Mouse (Mus musculus) thymus, postnatal 36 days (tissue): ENCODE measurements around the gene Rita1.

Experiments
- DNase-seq, 2 experiments: peaks; one replicate each; pipeline ENCODE4 v3.0.0; 2022; ENCODE audit warnings: mixed read lengths in 2 of 2

Gene Rita1

GRCm38 (mm10) chr5:120600946-120601668 is 11.3 kb downstream of the Rita1 start:
- DNase-seq: peak in 1 of 2 experiments; percentile 31

DNA sequence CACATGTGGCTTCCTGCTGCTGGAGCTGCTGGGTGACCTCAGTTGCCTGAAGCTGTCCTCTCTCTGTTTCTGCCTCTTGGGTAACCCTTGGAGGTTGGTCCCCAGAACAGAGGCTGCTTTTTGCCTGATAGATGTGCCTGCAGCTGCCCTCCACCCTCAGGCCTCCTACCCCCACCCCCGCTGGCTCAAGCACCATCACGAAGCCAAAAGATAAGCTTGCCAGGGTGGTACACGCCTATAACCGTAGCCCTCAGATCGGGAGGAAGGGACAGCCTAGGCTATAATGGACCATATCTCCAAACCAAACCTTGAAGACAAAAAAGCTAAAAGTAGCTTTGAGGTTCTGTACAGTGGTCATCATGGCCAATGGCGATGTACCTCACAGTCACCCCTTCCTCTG is 12.8 kb downstream of the Rita1 start:
- no peak for DNase-seq

- no peak for DNase-seq
These were observed 17.9 kb downstream of the Rita1 start for GRCm38 (mm10) chr5:120594485-120594884.

DNA sequence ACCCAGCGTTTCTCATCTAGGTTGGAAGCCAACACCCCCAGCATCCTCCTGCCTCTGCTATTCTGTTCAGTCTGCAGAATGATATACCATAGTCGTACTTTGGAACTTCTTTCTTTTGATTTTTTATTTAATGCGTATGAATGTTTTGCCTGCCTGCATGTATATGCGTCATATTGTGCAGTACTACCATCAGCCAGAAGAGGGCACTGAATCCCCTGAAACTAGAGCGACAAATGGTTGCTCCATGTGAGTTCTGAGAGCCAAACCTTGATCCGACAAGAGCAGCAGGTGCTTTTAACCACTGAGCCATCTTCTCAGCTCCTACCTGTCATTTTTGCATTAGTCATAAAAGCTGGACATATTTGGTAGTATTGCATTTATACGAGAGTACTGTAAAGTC is 20.2 kb downstream of the Rita1 start:
- no peak for DNase-seq

DNA sequence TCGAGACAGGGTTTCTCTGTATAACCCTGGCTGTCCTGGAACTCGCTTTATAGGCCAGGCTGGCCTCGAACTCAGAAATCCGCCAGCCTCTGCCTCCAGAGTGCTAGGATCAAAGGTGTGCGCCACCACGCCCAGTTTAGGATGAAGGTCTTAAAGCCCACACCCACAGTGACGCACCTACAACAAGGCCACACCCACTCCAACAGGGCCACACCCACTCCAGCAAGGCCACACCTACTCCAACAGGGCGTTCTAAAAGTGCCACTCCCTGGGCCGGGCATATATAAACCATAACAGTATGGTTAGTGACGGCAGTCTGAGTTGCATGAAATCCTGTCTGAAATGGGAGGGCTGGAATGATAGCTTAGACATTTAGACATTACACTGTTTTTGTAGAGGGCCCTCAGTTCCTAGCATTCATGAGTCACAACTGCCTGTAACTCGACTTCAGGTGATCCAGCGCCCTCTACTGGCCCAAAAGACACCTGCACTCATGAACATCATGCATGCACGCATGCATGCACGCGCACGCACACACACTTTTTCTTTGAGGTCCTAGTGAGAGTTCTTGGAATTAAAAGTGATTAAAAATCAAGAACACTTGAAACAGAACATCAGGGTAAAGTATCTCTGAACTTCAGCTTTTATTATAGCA is 21.9 kb downstream of the Rita1 start:
- peak in 1 of 2 experiments; percentile 42 for DNase-seq

DNA sequence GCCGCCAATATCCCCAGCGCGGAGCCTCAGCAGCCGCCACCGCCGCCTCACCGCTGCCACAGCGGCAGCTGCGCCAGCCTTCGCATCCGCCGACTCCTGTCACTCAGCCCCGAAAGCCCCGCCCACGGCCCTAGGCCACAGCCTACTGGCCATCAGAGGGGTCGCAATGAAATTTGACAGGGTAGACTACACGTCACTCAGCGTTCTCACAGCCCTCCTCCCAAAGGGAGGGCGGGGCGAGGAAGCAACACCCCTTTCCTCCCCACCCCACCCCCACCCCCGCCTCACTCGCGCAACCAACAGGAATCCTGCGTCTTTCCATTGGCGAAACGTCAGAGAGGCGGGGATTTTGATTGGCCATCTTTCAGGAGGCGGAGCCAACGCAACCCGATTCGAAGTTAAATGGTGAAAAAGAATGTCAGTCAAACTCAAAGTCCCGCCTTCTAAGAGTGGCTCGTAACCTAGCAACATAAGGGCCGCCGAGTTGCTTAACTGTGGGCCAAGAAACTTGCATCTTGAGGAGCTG is 23.8 kb downstream of the Rita1 start, which contains the start of the genes Tpcn1 and Iqcd:
Tpcn1 (minus strand) TSS at position 105 of the 526 bp plus-strand sequence.
Iqcd (plus strand) TSS at position 448 of the 526 bp plus-strand sequence.
- DNase-seq: peak; percentile 99 to 100

DNA sequence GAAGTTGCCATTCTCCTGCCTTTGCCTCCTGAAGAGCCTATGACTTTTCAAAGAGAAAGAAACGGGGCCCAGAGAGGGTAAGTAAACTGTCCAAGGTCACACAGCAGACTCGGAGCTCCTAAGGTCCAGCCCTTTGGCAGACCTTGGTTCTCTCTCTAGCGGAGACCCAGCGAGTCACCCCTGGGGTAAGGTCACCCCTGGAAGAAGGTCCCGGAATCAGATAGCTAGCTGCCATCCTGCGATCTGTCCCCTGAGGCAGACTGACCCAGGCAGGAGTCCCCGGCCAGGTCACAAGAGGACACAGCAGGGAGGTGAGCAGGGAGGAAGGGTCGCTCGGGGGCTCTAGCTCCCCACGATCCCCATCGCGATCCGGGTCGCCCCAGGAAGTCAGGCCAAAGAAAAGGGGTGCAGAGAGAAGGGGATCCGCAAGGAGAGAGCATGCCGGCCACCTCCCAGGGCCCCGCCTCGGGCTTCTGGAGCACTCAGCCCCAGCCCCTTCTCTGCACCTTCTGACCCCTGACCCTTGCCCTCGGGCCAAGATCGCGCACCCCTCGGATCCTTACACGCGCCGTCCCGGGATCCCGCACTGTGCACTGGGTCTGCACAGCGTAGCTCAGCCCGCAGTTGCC is 24.3 kb downstream of the Rita1 start:
- no peak for DNase-seq

DNA sequence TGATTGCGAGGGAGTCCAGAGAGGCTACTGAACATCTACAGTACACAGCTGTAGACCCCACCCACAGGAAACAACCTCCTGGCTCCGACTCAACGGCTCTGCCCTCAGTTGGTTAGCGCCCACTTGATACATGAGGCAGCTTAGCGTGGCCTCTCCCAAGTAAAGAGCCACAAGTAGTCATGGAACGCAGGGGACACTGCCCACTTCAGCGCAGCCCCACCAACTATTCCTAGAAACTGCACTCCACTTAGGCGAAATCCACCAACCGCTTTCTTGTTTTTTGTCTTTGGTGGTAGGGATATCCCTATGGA is 24.8 kb downstream of the Rita1 start:
- peak; percentile 60 to 68 for DNase-seq

DNA sequence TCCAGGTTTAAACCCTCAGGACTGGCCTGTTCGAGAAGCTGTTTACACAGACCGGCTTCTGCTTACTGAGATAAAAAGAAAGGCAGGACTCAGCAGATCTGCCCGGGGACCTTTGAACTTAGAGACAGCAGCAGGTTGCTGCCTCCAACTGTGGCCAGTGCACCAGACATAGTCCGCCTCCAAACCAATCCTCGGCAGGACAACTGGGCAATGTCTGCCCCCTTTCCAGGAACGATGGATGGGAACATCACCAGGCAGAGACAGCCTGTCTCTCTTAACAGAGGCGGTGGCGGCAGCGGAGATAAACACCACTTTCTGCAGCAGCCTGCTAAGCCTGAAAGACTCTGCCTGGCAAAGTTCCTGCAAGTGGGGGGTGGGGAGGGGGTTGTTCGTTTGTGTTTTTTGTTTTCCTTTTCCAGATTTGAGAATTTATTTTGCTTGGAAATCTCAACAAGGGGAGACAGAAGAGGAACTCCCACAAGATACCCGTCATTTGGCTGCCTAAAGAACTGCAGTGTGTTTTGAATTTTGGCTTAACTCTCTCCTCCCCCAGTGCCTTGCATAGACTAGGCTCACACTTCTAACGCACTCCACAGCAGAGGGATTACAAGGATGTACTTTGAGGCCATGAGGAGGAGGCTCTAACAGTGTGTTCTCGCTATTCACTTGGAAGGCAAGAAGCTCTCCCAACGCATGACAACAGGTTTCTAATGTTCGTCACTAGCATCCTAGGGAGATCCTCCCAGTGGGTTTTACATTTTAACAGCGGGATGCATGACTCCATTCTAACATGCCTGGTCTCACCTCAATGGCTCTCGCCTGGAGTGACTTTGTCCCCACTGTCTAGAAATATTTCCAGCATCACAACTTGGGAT is 25.4 kb downstream of the Rita1 start:
- peak; percentile 42 to 43 for DNase-seq

GRCm38 (mm10) chr5:120584968-120585367 is 27.4 kb downstream of the Rita1 start:
- DNase-seq: no peak

GRCm38 (mm10) chr5:120583511-120583910 is 28.9 kb downstream of the Rita1 start:
- no peak for DNase-seq

DNA sequence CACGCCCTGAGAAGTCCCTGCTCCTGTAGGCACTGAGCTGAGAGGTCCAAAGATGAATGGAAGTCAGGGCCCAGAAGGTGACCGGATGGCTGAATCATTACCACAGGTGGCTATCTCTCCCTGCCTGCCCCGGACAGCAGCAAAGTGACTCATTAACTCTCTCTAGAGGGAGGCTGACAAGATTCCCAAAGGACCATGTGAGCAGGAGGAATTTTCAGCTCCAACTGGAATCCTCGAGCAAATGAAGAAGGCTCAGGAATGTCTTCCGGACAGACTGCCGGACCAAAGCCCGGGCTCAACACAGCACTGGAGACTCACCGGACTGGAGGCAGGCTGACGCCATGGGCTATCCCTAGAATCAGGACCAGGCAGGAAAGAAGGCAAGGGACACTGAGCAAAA is 30.4 kb downstream of the Rita1 start:
- DNase-seq: no peak

DNA sequence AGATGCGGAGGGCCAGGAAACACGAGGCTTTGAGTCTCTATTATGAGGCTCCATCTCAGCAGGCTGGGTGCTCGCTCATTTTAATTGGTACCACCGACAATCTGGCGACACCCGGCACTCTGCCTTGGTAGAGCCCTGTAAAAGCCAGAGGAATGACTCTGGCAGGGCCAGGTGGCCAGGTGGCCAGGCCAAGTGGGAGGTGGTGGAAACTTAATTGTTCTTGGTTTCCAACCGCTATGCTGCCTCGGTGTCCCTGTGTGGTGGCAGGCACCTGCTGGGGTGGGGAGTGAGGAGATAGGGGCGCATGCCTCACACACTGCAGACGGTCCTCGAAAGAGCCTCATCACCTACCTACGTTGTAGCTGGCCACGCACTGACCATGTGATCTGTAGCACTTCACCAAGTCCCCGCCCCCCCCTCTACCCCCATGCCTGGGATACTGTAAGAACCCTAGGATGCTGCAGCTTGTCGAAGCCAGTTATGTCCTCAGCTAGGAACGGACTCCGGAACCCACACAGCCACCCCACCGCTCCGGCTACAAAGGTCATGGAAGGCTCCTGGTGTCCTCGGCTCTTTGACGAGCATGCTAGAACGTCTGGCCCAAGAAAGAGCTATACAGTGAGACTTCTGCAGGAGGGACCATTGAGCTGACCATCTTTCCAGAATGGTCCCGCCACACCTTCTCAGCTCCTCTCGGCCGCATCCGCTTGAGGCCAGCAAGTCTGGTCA is 32.3 kb downstream of the Rita1 start:
- DNase-seq: peak in 1 of 2 experiments; percentile 55

- peak; percentile 57 to 67 for DNase-seq
These were observed 33.0 kb downstream of the Rita1 start for GRCm38 (mm10) chr5:120579211-120579897.

DNA sequence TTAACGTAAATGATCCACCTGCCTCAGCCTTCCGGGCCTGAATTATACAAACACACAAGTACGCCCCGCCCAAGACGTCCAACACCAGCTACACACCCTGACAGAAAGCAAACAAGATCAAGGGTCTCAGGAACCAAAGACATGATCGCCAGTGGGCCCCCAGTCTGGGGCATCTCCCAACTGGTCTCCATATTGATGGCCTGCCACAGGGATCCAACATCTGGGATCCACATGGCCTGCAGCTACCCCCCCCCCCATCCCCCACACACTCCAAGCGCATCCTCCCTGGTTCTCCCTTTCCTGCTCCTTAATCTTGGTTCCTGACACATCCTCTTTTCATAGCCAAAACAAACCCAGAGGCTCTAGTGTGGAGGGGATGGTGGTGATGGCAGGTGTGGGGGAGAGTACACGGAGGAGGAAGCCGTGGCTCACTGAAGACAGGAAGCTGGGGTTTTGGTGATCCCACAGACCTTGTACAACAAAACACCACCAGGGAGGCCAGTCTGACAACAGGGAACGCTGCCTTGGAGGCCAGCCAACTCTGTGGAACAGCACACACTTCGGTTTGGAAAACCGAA is 33.8 kb downstream of the Rita1 start:
- peak; percentile 77 to 84 for DNase-seq

DNA sequence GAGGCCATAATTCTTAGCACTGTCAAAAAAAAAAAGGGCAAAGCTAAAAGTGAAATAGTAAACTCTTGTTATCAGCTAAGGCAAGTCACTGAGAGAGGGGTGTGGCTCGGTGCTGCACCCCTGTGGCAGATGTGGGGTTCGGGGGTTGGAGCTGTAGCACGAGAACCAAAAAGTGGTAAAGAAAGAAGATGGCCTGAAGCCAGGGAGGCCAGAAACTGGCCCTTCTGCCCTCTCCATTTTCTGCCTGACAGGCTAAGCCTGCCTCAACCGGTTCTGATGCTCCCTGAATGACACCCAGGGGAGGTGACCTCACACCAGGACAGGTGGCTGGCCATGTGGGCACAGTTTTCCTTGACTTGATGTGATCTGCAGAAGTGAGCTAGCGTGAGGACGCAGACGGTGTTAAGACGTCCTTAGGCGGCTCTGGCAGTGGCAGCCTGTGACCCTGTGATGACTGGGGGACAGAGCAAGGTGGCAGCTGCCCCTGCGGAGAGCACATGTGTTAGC is 34.4 kb downstream of the Rita1 start:
- DNase-seq: peak; percentile 80 to 84

DNA sequence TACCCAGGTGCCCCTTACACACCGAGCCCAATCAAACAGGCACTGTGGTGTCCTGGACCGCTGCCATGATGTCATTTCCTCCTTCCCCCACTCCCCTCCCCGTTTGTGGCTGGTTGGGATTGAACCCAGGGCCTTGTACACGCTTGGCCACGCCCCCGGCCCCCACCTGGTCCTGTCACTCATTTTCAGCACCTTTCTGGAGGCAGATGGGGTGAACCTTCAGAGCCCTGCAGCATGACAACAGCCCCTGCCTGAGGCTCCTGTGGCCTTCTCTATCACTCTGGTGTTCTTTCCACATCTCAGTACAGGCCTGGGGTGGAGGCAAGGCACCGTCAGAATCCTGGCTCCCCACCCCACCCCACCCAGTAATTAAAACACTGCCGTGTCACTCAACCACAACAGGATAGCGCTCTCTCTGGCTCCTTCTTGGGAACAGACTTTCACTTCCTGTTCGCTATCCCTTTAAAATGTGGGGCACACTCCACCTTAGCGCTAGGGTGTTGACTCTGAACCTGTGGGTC is 35.5 kb downstream of the Rita1 start:
- DNase-seq: peak; percentile 54 to 75

DNA sequence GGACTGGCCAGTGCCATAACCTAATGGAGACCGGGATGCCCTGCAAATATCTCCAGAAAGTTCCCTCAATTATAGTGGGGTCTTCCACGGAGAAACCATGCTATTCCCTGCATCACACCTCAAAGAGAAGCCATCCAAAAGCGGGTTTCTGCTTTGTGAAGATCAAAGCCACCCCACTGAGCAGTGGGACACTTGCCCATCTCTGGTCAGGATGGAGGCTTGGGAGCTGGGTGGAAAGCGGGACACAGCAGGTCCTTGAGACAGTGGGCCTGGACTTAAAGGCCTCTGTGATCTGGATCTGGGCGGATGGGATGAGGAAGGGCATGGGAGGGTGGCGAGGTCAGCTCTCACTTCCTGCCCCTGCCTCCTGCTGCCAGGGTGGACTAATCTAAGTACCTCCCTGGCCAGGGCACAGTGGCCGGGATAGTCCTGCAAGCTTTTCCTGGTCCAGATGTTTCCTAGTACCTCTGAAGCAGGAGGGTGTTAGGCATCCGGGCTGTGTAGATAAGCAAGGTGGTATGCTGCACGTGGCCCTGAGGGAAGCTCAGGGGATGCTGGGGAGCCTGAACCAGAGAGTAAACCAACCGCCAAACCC is 37.8 kb downstream of the Rita1 start:
- no peak for DNase-seq

GRCm38 (mm10) chr5:120571056-120571740 is 41.2 kb downstream of the Rita1 start:
- DNase-seq: no peak
